Mouse (Mus musculus) NIH3T3 (cell line): Measurements from ENCODE around the gene Tpmt.

Experiments used
- DNase-seq: peaks from one replicate; pipeline ENCODE4 v3.0.0-alpha.2; 2012; ENCODE audit warnings: low read depth

Tpmt gene

DNA sequence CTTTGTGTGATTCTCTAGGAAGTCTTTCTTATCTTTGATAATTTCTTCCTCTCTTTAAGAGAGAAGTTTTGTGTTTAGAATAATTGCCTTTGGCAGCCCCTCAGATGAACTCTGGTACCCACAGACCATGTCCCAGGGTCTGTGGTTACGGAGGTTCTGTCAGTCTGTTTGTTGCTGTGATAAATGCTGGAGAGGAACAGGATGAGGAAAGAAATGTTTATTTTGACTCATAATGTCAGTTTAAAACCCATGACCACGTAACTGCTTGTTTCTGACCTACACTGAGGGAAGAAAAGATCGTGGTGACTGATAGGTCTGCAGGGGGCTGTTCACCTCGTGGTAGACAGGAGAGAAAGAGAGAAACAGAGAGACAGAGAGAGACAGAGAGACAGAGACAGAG lies 68.6 kb downstream of the Tpmt start:
- DNase-seq = peak; percentile 16

GRCm38 (mm10) chr13:46975031-46975551 lies 69.4 kb downstream of the Tpmt start:
- no peak for DNase-seq
